Mouse (Mus musculus): Measurements from ENCODE around the gene Gm49378.

Gm49378 gene

GRCm38 (mm10) chr14:55590748-55591330 is 46.9 kb downstream of the Gm49378 start, which contains the start of gene Psme2:
TSS of gene Psme2 (minus strand) at chr14:55591113.
- peak; percentile 86 for DNase-seq (ENCODE audit: extremely low spot score, low spot score)

DNA sequence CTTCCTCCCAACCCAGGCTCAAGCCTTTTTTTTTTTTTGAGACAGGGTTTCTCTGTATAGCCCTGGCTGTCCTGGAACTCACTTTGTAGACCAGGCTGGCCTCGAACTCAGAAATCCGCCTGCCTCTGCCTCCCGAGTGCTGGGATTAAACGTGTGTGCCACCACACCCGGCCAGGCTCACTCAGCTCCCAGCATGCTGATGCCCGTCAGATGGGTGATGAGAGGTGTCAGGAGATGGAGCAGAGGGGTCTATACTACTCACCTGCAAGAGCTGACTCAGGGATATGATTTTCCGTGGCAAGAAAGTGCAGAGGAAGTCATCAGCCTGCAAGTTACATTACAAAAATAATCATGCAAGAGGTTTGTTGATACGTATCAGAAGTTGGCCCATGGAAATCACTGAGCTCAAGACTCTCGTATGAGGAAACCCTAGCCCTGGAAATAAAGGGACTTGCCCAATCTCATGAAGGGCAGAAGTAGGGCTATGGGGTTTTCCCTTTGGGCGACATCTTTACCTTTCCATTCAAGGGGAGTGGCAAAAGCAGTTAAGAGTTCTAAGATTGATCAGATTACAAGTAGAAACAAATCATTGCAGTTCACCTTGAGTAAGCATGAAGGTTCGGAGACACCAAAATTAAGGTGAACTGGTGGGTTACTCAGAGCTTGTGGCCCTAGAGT is 47.8 kb downstream of the Gm49378 start:
- DNase-seq (ENCODE audit: extremely low spot score, low spot score) = no peak

- DNase-seq (ENCODE audit: extremely low spot score, low spot score) = no peak
Measured at GRCm38 (mm10) chr14:55589271-55589670, 48.4 kb downstream of the Gm49378 start.

GRCm38 (mm10) chr14:55586149-55586548 is 51.5 kb downstream of the Gm49378 start:
- no peak for DNase-seq (ENCODE audit: extremely low spot score, low spot score)

GRCm38 (mm10) chr14:55585566-55585960 is 52.1 kb downstream of the Gm49378 start:
- DNase-seq (ENCODE audit: extremely low spot score, low spot score) = no peak

DNA sequence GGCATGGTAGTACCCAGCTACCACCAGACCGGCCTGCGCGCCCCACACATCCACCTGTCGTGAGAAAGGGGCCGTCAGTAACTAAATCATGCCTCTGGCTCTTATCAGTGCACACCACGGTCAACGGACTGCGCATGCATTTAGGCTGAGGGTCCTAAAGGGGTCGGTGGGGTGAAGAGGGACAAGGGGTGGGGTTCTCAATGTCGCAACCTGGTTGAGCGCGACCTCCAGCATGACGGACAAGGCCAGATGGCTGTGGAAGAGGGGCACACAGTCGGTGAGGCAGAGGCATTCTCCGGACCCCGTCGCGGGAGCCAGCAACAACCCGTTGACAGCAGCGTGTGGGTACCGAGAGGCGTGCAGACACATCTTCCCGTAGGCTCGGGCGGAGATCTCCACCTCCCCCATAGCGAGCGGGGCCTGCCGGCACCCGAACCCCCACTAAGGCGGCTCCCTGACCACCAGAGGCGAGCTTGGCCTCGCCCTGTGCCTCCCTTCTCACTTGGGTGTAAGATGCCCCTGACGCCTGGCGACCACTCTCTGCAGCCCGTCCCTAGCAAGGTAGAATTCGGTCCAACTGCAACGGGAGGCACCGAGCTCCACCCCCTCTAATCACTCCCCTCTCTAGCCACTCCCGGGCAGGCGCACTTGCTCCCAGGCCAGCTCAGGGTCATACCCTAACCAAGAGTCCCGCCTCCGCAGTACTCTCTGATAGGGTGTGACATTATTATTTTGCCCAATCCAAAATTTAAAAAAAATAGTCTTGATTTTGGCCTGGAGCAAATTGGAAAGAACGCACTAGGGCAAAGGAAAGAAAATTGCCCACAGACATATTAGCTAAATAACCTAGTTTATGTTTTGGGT is 52.8 kb downstream of the Gm49378 start, which contains the start of gene Emc9:
Emc9 (minus strand) TSS at position 601 of the 864 bp plus-strand sequence.
- peak; percentile 64 for DNase-seq (ENCODE audit: extremely low spot score, low spot score)

GRCm38 (mm10) chr14:55584303-55584701 is 53.4 kb downstream of the Gm49378 start:
- no peak for DNase-seq (ENCODE audit: extremely low spot score, low spot score)

DNA sequence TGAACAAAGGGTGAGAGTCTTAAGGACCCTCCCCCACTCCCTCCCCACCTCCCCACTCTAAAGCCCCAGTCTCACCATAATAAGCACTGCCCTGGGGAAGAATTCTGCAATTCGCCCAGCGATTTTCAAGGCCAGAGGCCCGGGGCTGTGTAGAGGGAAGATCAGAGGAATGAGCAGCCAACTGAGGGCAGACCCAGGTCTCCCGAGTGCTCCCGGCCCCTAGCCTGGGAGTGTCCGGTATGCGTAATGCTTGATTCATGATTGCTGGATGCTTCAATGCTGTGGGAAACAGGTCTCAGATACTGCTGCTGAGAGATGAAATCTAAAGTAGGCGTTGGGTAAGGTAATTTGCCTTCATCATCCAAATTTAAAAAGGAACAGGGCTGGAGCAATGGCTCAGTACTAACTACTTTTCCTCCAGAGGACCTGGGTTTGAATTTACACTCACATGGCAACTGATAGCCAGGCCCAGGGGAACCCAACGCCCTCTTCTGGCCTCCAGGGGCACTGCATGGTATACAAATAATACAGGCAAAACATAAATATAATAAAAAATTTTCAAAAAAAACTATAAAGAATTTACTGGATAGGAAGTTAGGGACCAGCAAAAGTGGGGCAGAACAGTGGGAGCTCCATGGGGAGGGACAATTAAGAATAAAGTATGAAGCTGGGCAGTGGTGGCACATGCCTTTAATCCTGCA is 55.6 kb downstream of the Gm49378 start:
- DNase-seq (ENCODE audit: extremely low spot score, low spot score) = no peak

DNA sequence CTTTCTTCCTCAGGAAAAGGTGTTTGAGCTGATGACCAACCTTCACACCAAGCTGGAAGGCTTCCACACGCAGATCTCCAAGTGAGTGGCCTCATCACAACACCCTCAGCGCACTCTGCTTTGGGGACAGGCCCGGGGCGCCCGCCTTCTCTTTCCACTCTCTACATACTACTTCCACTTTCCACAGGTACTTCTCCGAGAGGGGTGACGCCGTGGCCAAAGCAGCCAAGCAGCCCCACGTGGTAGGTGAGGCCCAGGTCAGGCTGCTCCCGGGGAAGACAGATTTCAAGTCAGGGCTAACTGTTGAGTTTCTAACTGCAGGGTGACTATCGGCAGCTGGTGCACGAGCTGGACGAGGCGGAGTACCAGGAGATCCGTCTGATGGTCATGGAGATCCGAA is 57.0 kb downstream of the Gm49378 start:
- DNase-seq (ENCODE audit: extremely low spot score, low spot score) = no peak

DNA sequence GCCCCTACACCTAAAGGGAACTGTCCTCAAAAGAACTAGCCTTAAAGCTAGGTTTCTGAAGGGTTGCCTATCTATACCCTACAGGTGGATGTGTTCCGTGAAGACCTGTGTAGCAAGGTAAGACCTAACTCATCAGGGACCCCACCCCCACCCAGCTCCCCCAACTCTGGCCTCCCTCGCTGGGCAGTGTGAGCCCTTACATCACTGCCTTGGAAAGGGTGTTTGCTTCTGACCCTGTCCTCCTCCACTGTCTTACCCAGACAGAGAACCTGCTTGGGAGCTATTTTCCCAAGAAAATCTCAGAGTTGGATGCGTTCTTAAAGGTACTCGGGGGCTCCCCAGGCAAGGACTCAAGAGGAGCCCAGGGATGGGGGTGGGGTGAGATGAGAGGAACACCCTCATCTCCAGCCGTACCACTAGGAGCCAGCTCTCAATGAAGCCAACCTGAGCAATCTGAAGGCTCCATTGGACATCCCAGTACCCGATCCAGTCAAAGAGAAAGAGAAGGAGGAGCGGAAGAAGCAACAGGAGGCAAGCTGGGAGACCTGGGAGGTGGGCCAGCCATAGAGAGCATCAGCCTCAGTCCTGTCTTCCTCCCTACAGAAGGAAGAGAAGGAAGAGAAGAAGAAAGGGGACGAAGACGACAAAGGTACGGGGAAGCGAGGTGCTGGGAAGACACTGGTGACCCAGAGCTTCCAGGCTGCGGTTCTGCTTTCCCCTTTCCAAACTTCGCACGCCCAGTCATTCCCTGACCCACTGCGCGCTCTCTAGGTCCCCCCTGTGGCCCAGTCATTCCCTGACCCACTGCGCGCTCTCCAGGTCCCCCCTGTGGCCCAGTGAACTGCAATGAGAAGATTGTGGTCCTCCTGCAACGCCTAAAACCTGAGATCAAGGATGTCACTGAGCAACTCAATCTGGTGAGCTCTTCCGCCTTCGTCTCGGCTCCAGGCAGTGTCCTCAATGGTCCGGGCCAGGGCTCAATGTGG is 57.9 kb downstream of the Gm49378 start:
- DNase-seq (ENCODE audit: extremely low spot score, low spot score) = no peak

All from neural tube, embryonic 10.5 days (tissue).